Mouse (Mus musculus) adrenal gland, postnatal 10 days (tissue): ENCODE results near the gene Rfxap. TPM values are rescaled to one million over a fixed set of nuclear protein-coding genes. Genes with fewer than 3 reads are reported as not detected.
A peak's percentile ranks its signal among the peaks of the same experiment; 100 is the strongest.

ENCODE experiments used
- DNase-seq: peaks from one replicate; pipeline ENCODE4 v3.0.0; 2021; ENCODE audit warnings: mixed read lengths
- long read RNA-seq, 2 experiments: library from polyadenylated mRNA; stranded (forward); transcript quantifications; one replicate each; pipeline ENCODE4 v2.0.0; 2021
- total RNA-seq, 2 experiments: library from RNA; stranded (reverse); gene quantifications; 2 replicates each; pipeline ENCODE4 v1.2.3; 2021

The Rfxap gene
- total RNA-seq: 10 to 100 TPM; 25.7 to 28.6 TPM
- long read RNA-seq, experiment 1, transcript Rfxap-201 (3 exons, 2,162 nt): major isoform, 55 of 59 reads
- long read RNA-seq, experiment 1, partial matches to known transcripts: 0 of 59 reads
- long read RNA-seq, experiment 1, other reads (novel, unspliced or antisense): 4 of 59 reads
- long read RNA-seq, experiment 2, transcript Rfxap-201 (3 exons, 2,162 nt): major isoform, 22 of 24 reads
- long read RNA-seq, experiment 2, partial matches to known transcripts: 0 of 24 reads
- long read RNA-seq, experiment 2, other reads (novel, unspliced or antisense): 2 of 24 reads

- DNase-seq: peak; percentile 97
Observed at GRCm38 (mm10) chr3:54807666-54808217, at the start of gene Rfxap. Rfxap (minus strand) TSS chr3:54807791.

- DNase-seq: no peak
Observed at GRCm38 (mm10) chr3:54835421-54835820, 27.8 kb upstream of the Rfxap start.

- DNase-seq: no peak
Observed at GRCm38 (mm10) chr3:54832491-54832890, 24.9 kb upstream of the Rfxap start.

DNA sequence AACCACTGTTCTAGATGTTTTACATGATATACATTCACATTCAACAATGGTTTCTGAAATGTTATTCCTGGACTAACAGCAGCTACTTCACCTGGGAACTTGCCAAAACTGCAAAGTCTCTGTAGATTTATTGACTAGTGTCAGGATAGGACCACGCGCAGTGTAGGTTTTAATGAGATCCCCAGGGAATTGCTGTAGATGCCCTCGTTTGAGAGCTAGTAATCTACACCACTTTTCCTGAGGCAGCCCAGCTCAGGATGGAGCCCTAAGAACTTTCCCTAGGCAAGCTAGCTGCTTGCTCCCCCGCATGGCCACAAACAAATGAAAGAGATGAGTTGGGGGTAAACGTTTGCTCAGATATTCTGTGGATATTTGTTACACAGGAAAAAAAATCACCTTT lies 14.9 kb upstream of the Rfxap start:
- DNase-seq: no peak

DNA sequence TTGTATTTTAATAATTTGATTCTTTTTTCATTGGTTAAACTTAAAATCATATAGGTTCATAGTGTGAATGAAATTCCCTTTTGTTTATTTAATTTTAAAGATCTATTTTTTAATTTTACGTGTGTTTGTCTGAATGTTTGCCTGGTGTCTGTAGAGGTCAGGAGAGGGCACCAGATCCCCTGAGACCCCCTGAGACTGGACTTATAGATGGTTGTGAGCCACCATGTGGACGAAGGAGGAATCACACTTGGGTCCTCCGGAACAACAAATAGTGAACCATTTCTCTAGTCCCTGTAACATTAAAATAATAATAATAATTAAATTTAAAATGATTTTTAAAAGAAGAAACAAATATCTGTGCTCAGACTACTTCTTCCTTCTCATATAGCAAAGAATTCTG lies 7.7 kb upstream of the Rfxap start:
- DNase-seq: peak; percentile 53

- no peak for DNase-seq
Observed at GRCm38 (mm10) chr3:54814622-54815021, 7.0 kb upstream of the Rfxap start.

- DNase-seq: no peak
Observed at GRCm38 (mm10) chr3:54813418-54813988, 5.9 kb upstream of the Rfxap start.

DNA sequence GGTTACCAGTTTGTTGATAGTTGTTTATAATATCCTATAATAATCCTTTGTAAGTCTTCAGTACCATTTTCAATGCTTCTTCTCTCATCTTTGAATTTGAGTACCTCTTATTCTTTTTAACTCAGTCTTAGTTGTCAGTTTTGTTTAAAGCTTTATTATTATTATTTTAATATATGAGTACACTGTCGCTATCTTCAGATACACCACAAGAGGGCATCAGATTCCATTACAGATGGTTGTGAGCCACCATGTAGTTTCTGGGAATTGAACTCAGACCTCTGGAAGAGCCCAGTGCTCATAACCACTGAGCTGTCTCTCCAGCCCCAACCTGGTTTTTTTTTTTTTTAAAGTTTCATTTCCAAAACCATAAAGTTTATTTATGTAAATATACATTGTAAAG lies 4.0 kb upstream of the Rfxap start:
- DNase-seq: no peak

- DNase-seq: no peak
Observed at GRCm38 (mm10) chr3:54809111-54809510, 1.5 kb upstream of the Rfxap start.

DNA sequence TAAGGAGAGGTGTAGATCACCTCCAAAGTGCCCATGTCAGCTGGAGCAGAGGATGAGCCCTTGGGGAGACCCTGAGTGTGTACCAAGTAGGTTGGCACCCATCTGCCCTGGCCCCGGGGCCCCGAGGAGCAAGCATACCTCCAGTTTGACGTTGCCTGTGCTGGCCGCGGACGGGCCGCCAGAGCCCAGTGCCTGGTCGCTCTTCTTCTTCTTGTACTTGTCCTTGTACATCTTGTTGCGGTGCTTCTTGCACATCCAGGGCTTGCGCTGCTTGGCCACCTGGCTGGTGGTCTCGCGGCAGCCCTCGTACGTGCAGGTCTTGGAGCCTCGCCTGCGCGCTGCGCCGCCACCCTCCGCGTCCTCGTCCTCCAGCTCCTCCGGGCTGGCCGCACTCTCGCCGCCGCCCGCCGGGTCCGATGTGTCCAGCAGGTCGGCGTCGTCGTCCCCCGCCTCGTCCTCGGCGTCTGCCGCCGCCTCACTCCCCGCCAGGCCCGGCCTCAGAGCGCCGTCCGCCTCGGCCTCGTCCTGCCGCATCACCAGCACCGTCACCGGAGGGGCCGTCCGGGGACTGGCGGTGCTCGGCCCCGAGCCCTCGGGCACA lies 430 bp downstream of the Rfxap start:
- DNase-seq: no peak

DNA sequence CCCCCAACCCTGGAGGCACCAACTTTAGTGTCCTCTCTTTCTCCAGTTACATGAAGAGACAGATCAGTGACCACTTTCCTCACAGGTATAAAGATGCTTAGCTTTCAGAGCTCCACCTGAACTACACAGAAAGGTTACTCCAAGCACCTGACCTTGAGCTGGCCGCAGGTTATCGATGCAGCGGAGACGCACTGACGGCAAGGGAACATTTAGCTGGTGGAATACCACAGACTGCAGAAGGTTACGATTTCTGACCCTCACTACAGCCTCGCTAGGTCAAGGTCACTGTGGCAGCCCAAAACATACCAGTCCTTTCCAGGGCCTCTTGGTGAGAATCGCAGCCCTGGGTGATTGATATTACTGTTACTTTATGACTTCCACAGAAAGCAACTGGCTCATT lies 3.9 kb downstream of the Rfxap start:
- no peak for DNase-seq

GRCm38 (mm10) chr3:54797211-54797610 lies 10.4 kb downstream of the Rfxap start:
- DNase-seq: peak; percentile 67

DNA sequence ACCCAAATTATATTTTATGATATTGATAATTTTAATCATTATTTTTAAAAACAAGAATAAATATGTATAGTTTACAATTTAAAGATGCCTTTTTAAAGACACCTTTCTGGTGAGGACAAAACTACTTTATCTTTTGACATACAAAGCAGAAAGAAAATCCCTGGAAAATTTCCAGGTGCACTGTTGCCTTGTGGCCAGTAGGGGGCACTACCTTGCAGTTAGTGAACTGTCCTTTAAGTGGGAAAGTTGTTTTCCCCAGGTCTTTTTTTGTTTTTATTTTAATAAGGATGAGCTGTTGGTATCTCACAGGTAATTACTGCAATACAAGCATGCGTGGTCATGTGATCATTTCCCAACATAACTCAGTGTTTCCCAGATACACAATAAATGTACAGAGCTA lies 11.8 kb downstream of the Rfxap start:
- peak; percentile 30 for DNase-seq

DNA sequence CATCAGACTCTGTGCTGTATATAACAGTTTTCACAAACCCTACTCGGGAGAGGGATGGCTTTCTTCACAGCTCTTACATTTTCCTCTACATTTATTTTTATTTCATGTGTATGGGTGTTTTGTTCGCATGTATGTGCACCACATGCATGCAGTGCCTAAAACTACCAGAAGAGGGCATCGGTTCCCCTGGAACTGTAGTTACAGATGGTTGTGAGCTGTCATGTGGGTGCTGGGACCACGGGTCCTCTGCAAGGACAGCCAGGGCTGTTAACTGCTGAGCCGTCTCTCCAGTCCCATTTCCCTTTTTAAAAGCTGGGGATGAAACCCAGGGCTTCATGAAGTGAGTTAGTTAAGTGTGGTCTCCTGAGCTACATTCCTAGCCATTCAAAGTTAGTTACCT lies 12.2 kb downstream of the Rfxap start:
- DNase-seq: no peak

DNA sequence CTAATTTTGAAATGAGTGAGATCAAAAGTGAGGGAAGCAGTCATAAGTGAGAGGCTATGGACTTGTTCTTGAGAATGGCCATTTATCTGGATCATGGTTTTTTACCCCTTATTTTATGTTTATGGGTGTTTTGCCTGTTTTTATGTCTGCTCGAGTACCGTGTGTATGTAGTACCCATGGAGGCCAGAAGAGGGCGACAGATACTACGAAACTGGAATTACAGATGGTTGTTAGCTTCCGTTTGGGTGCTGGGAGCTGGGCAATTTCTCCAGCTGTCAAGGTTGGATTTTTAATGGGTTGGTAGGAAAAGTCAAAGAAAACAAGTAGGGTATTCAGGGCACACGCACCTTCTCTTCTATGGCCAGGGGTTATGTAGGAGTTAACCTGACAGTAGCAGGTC lies 13.8 kb downstream of the Rfxap start:
- no peak for DNase-seq

- DNase-seq: no peak
Observed at GRCm38 (mm10) chr3:54791822-54792677, 15.5 kb downstream of the Rfxap start.

- no peak for DNase-seq
Observed at GRCm38 (mm10) chr3:54790601-54791000, 17.0 kb downstream of the Rfxap start.

DNA sequence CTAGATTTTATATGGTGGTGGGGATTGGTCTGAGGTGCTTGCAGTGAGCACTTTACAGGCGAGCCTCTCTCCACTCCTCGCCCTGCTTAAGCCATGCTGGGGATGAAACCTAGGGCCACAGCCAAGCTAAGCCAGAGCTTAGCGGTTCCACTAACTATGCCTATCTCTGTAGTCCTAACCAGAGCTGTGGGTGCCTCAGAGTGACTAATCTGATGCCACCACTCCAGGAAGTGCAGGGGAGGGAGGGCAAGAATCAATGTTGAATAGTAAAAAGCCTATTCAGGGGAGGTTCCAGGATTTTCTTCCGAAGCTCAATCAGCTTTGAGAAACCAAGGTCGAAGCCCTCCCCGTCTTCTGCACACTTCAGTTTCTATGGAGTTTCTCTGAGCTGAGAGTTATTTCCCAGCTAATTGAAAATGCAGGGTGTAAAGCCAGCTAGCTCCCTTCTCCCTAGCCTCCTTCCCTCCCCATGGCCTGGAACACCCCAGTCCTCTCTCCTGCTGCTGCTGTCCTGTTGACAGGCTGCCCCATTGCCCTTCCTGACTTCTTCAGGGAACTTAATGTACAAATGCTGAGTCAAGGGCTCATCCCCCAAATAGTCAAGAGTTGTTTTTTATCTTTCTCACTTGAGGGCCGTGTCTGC lies 31.5 kb downstream of the Rfxap start:
- DNase-seq: no peak

DNA sequence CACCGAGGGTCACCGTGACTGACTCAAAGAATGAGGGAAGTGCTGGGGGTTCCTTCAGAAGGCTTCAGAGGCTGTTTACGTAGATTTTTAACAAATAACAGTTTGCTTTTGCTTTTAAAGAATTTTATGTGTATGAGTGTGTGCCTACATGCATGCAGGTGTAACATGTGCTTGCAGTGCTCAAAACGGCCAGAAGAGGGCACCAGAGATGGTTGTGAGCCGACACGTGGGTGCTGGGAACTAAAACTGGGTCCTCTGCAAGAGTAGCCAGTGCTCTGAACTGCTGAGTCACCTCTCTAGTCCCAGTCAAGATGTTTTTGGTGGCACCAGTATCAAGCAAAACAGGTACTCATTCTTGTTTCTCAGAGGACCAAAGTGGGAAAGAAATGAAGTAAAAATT lies 34.0 kb downstream of the Rfxap start:
- no peak for DNase-seq

- no peak for DNase-seq
Observed at GRCm38 (mm10) chr3:54769349-54770275, 38.0 kb downstream of the Rfxap start.

DNA sequence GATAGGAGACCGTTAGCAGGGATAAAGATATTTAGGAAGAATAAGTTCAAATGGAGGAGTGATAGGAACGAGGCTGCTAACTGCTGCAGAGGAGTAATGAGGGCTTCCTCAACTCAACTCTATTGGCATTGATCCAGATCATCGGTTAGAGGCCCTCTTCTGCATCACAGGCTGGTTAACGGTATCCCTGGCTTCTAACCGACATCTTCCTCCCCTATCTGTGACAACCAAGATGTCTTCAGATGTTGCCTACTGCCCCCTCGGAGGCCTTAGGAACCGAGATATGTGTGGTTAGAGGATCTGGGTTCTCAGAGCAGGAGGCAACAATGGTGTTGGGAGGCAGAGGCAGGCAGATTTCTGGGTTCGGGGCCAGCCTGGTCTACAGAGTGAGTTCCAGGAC lies 39.0 kb downstream of the Rfxap start:
- no peak for DNase-seq
